Mouse (Mus musculus) embryonic fibroblast, embryonic 13.5 days (primary cell): ENCODE results near the gene Zfp446.
A peak's percentile ranks its signal among the peaks of the same experiment; 100 is the strongest.

Experiments
- CTCF ChIP-seq: IDR thresholded peaks from 2 replicates; pipeline ENCODE4 v1.5.1; 2011; ENCODE audit warnings: mild to moderate bottlenecking, control low read depth, low read length, moderate library complexity, borderline replicate concordance; ENCODE audit not compliant: insufficient read depth
- POLR2A ChIP-seq: IDR thresholded peaks from 2 replicates; pipeline ENCODE4 v1.6.1; 2011; ENCODE audit warnings: low read depth, mild to moderate bottlenecking, control low read depth, low read length, moderate library complexity

GRCm38 (mm10) chr7:13034148-13034977 is 56.7 kb downstream of the Zfp446 start, which contains the start of gene Chmp2a:
- TF ChIP-seq CTCF (no peak), POLR2A (peak; percentile 85)
